Mouse (Mus musculus): ENCODE data around the gene Cdh1. TPM values are rescaled to one million over a fixed set of nuclear protein-coding genes. Genes with fewer than 3 reads are reported as not detected.

Gene Cdh1
- polyA plus RNA-seq, 1 experiment from 2014 or later, result 81.7 TPM

GRCm38 (mm10) chr8:106687479-106687878 lies 84.3 kb downstream of the Cdh1 start:
- Histone ChIP-seq H3K27me3 (no peaks in the 10 kb centered on the region), H3K4me2 (no peak overlapping the region), H3K4me3 (replicated peaks) (no peak overlapping the region), H3K4me1 (peaks cover 15% of the 10 kb centered on the region), H3K9me3 (replicated peaks) (no peaks in the 10 kb centered on the region), H3K9ac (no peak overlapping the region), H3K36me3 (peaks cover 20% of the 10 kb centered on the region), H3K27ac (no peak overlapping the region)
- no peak for ATAC-seq (replicated peaks; ENCODE audit: low FRiP score)
- WGBS, result 4% methylated on average over 4 of the region's 4 CpGs

- ATAC-seq (replicated peaks; ENCODE audit: low FRiP score), result no peak
- no peak overlapping the region for H3K4me3 ChIP-seq (replicated peaks)
- no peak overlapping the region for H3K4me2 ChIP-seq
- no peaks in the 10 kb centered on the region for H3K27me3 ChIP-seq
- WGBS, result 84% methylated on average over 3 of the region's 3 CpGs
- H3K4me1 ChIP-seq, result no peaks in the 10 kb centered on the region
- no peak overlapping the region for H3K9ac ChIP-seq
- H3K9me3 ChIP-seq (replicated peaks), result no peaks in the 10 kb centered on the region
- no peak overlapping the region for H3K27ac ChIP-seq
- H3K36me3 ChIP-seq, result peaks cover 89% of the 10 kb centered on the region
Observed at GRCm38 (mm10) chr8:106697748-106698248, 94.6 kb downstream of the Cdh1 start.

- peaks cover 81% of the 10 kb centered on the region for H3K36me3 ChIP-seq
- no peak overlapping the region for H3K4me2 ChIP-seq
- H3K4me3 ChIP-seq (replicated peaks), result no peak overlapping the region
- H3K27ac ChIP-seq, result no peak overlapping the region
- H3K9ac ChIP-seq, result no peak overlapping the region
- H3K9me3 ChIP-seq (replicated peaks), result no peaks in the 10 kb centered on the region
- no peaks in the 10 kb centered on the region for H3K4me1 ChIP-seq
- ATAC-seq (replicated peaks; ENCODE audit: low FRiP score), result no peak
- 88% methylated on average over 5 of the region's 5 CpGs for WGBS
- H3K27me3 ChIP-seq, result no peaks in the 10 kb centered on the region
Observed at GRCm38 (mm10) chr8:106699588-106699987, 96.4 kb downstream of the Cdh1 start.

DNA sequence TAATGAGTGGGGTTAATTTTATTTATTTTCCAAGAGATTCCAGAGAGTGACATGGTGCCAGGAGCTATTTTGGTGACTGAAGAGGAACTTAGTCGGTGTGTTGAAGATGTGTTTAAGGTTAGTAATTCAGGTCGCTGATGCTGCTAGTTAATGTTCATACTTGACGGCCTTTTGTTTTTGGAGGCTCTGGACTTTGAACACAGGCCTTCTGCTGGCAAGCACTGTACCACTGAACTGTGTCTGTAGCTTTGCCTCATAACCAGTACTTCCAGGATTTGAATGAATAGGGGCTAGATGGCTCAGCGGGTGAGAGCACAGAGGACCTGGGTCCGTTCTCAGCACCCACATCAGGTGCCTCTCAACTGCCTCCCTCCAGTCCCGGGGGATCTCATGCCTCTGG lies 97.0 kb downstream of the Cdh1 start:
- ATAC-seq (replicated peaks; ENCODE audit: low FRiP score), result no peak
- no peaks in the 10 kb centered on the region for H3K27me3 ChIP-seq
- WGBS, result 91% methylated on average over 6 of the region's 6 CpGs
- H3K36me3 ChIP-seq, result peaks cover 81% of the 10 kb centered on the region
- H3K9ac ChIP-seq, result no peak overlapping the region
- H3K27ac ChIP-seq, result no peak overlapping the region
- no peaks in the 10 kb centered on the region for H3K4me1 ChIP-seq
- no peak overlapping the region for H3K4me2 ChIP-seq
- no peak overlapping the region for H3K4me3 ChIP-seq (replicated peaks)
- no peaks in the 10 kb centered on the region for H3K9me3 ChIP-seq (replicated peaks)

- H3K4me2 ChIP-seq, result no peak overlapping the region
- H3K27ac ChIP-seq, result no peak overlapping the region
- no peak for ATAC-seq (replicated peaks; ENCODE audit: low FRiP score)
- peaks cover 74% of the 10 kb centered on the region for H3K36me3 ChIP-seq
- H3K4me1 ChIP-seq, result 0 out of 2 replicates have a peak, but pooled peaks cover 4% of the 10 kb centered on the region
- no peak overlapping the region for H3K4me3 ChIP-seq (replicated peaks)
- no peak overlapping the region for H3K9ac ChIP-seq
- no peaks in the 10 kb centered on the region for H3K27me3 ChIP-seq
- 93% methylated on average over 3 of the region's 3 CpGs for WGBS
- no peaks in the 10 kb centered on the region for H3K9me3 ChIP-seq (replicated peaks)
Observed at GRCm38 (mm10) chr8:106701360-106701759, 98.2 kb downstream of the Cdh1 start.

GRCm38 (mm10) chr8:106704199-106704900 lies 101.2 kb downstream of the Cdh1 start:
- Histone ChIP-seq H3K4me1 (0 out of 2 replicates have a peak, but pooled peaks cover 4% of the 10 kb centered on the region), H3K4me3 (replicated peaks) (no peak overlapping the region), H3K4me2 (no peak overlapping the region), H3K9me3 (replicated peaks) (no peaks in the 10 kb centered on the region), H3K36me3 (peaks cover 45% of the 10 kb centered on the region), H3K9ac (no peak overlapping the region), H3K27ac (peak overlapping the region; percentile 82), H3K27me3 (no peaks in the 10 kb centered on the region)
- WGBS, result 80% methylated on average over 9 of the region's 9 CpGs
- no peak for ATAC-seq (replicated peaks; ENCODE audit: low FRiP score)

DNA sequence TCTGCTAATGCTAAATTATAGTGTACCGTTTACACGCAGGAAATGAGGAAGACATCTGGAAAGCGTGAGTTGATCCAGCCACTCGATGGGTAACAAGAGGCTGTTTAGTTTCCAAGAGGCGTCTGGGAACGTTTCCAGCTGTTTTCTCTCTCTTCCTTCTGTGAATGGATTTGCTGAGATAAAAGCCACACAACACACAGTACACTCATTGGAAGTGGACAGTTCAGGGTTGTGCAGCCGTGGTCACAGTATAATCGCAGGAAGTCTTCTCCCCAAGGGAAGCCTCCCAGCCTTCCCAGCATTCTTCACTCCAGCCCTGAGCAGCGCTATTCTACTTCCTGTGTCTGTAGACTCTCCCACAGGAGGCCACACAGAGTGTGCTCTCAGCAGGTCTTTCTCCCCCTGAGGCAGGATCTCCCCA lies 101.8 kb downstream of the Cdh1 start:
- peaks cover 41% of the 10 kb centered on the region for H3K36me3 ChIP-seq
- H3K4me1 ChIP-seq, result 0 out of 2 replicates have a peak, but pooled peaks cover 4% of the 10 kb centered on the region
- peak; percentile 54 for ATAC-seq (replicated peaks; ENCODE audit: low FRiP score)
- no peak overlapping the region for H3K4me2 ChIP-seq
- no peak overlapping the region for H3K4me3 ChIP-seq (replicated peaks)
- no peaks in the 10 kb centered on the region for H3K27me3 ChIP-seq
- H3K27ac ChIP-seq, result peak overlapping the region; percentile 82
- no peak overlapping the region for H3K9ac ChIP-seq
- H3K9me3 ChIP-seq (replicated peaks), result no peaks in the 10 kb centered on the region
- WGBS, result 52% methylated on average over 9 of the region's 9 CpGs

- Histone ChIP-seq H3K27ac (peak overlapping the region; percentile 82), H3K9me3 (replicated peaks) (no peaks in the 10 kb centered on the region), H3K4me2 (no peak overlapping the region), H3K9ac (no peak overlapping the region), H3K4me3 (replicated peaks) (no peak overlapping the region), H3K27me3 (no peaks in the 10 kb centered on the region), H3K36me3 (peaks cover 32% of the 10 kb centered on the region), H3K4me1 (0 out of 2 replicates have a peak, but pooled peaks cover 4% of the 10 kb centered on the region)
- no peak for ATAC-seq (replicated peaks; ENCODE audit: low FRiP score)
- WGBS, result 68% methylated on average over 6 of the region's 6 CpGs
Observed at GRCm38 (mm10) chr8:106706194-106706593, 103.0 kb downstream of the Cdh1 start.

GRCm38 (mm10) chr8:106710002-106710401 lies 106.9 kb downstream of the Cdh1 start:
- 94% methylated on average over 2 of the region's 2 CpGs for WGBS
- H3K4me3 ChIP-seq (replicated peaks), result no peak overlapping the region
- H3K9ac ChIP-seq, result no peak overlapping the region
- H3K4me1 ChIP-seq, result 0 out of 2 replicates have a peak, but pooled peaks cover 4% of the 10 kb centered on the region
- no peak overlapping the region for H3K27ac ChIP-seq
- no peak for ATAC-seq (replicated peaks; ENCODE audit: low FRiP score)
- H3K9me3 ChIP-seq (replicated peaks), result no peaks in the 10 kb centered on the region
- H3K4me2 ChIP-seq, result no peak overlapping the region
- H3K27me3 ChIP-seq, result no peaks in the 10 kb centered on the region
- peaks cover 14% of the 10 kb centered on the region for H3K36me3 ChIP-seq

GRCm38 (mm10) chr8:106712487-106712886 lies 109.3 kb downstream of the Cdh1 start:
- no peak overlapping the region for H3K27ac ChIP-seq
- no peak overlapping the region for H3K9ac ChIP-seq
- no peaks in the 10 kb centered on the region for H3K9me3 ChIP-seq (replicated peaks)

DNA sequence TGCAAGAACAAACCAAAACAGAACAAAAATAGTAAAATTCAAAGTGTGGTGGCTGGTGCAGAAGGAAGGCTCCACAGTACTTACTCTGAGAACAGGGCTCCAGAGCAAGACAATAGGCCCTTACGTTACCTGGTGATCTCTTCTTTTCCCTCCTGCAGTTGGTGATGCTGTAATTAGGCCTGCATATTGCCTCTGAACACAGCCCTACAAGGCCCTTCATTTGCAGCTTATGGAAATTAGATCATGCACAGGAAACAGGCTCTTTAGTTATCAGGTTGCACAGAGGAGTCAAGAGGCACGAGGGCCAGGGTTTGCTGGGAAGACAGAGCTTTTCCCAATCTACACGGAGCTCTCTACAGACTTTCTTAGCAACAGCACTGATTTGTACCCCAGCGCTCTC lies 111.1 kb downstream of the Cdh1 start:
- Histone ChIP-seq H3K4me3 (replicated peaks) (no peak overlapping the region), H3K27ac (no peak overlapping the region), H3K4me1 (peaks cover 7% of the 10 kb centered on the region; the same call in 1 of the 2 replicates), H3K36me3 (peaks cover 10% of the 10 kb centered on the region), H3K9ac (no peak overlapping the region), H3K9me3 (replicated peaks) (no peaks in the 10 kb centered on the region), H3K27me3 (no peaks in the 10 kb centered on the region), H3K4me2 (no peak overlapping the region)
- WGBS, result 74% methylated on average over 4 of the region's 4 CpGs
- no peak for ATAC-seq (replicated peaks; ENCODE audit: low FRiP score)

More at GRCm38 (mm10) chr8:106712487-106712886, 109.3 kb downstream of the Cdh1 start:
- ATAC-seq (replicated peaks; ENCODE audit: low FRiP score), result no peak
- H3K4me3 ChIP-seq (replicated peaks), result no peak overlapping the region
- no peak overlapping the region for H3K4me2 ChIP-seq
- 93% methylated on average over 3 of the region's 3 CpGs for WGBS
- no peaks in the 10 kb centered on the region for H3K27me3 ChIP-seq
- peaks cover 10% of the 10 kb centered on the region for H3K36me3 ChIP-seq
- no peaks in the 10 kb centered on the region for H3K4me1 ChIP-seq

GRCm38 (mm10) chr8:106718091-106718500 lies 114.9 kb downstream of the Cdh1 start:
- Histone ChIP-seq H3K9me3 (replicated peaks) (no peaks in the 10 kb centered on the region), H3K27me3 (no peaks in the 10 kb centered on the region), H3K27ac (no peak overlapping the region), H3K4me3 (replicated peaks) (no peak overlapping the region), H3K4me2 (peak overlapping the region; percentile 43; the same call in 1 of the 2 replicates), H3K9ac (no peak overlapping the region), H3K36me3 (peaks cover 12% of the 10 kb centered on the region), H3K4me1 (peaks cover 7% of the 10 kb centered on the region)
- ATAC-seq (replicated peaks; ENCODE audit: low FRiP score), result peak; percentile 74
- WGBS, result 9% methylated on average over 17 of the region's 17 CpGs
